Mouse (Mus musculus): ENCODE measurements around the gene Tmem63c. TPM values are rescaled to one million over a fixed set of nuclear protein-coding genes. Genes with fewer than 3 reads are reported as not detected.
A peak's percentile ranks its signal among the peaks of the same experiment; 100 is the strongest.

The Tmem63c gene
- polyA plus RNA-seq, 1 experiment from 2014 or later: 11.1 TPM

GRCm38 (mm10) chr12:87066429-87066828 is 45.3 kb downstream of the Tmem63c start:
- 0 out of 2 replicates have a peak, but pooled peaks cover 4% of the 10 kb centered on the region for H3K36me3 ChIP-seq
- no peaks in the 10 kb centered on the region for H3K27me3 ChIP-seq
- 82% methylated on average over 5 of the region's 5 CpGs for WGBS
- no peak overlapping the region for H3K27ac ChIP-seq (replicated peaks)
- H3K9me3 ChIP-seq: no peaks in the 10 kb centered on the region
- no peak overlapping the region for H3K4me3 ChIP-seq
- no peaks in the 10 kb centered on the region for H3K4me1 ChIP-seq (replicated peaks)
- H3K9ac ChIP-seq: no peak overlapping the region
- ATAC-seq (ENCODE audit: low FRiP score, low read depth): no peak
- no peak overlapping the region for H3K4me2 ChIP-seq

GRCm38 (mm10) chr12:87070520-87070919 is 49.4 kb downstream of the Tmem63c start:
- Histone ChIP-seq H3K27me3 (no peaks in the 10 kb centered on the region), H3K36me3 (peaks cover 18% of the 10 kb centered on the region; the same call in 1 of the 2 replicates), H3K9ac (no peak overlapping the region), H3K4me2 (no peak overlapping the region), H3K27ac (replicated peaks) (no peak overlapping the region), H3K4me3 (no peak overlapping the region), H3K4me1 (replicated peaks) (no peaks in the 10 kb centered on the region), H3K9me3 (no peaks in the 10 kb centered on the region)
- ATAC-seq (ENCODE audit: low FRiP score, low read depth): no peak
- WGBS: 78% methylated on average over 5 of the region's 5 CpGs

GRCm38 (mm10) chr12:87076610-87077009 is 55.5 kb downstream of the Tmem63c start:
- peaks cover 44% of the 10 kb centered on the region for H3K36me3 ChIP-seq
- no peaks in the 10 kb centered on the region for H3K27me3 ChIP-seq
- no peak overlapping the region for H3K27ac ChIP-seq (replicated peaks)
- ATAC-seq (ENCODE audit: low FRiP score, low read depth): no peak
- no peak overlapping the region for H3K9ac ChIP-seq
- 89% methylated on average over 2 of the region's 2 CpGs for WGBS
- no peaks in the 10 kb centered on the region for H3K4me1 ChIP-seq (replicated peaks)
- no peak overlapping the region for H3K4me3 ChIP-seq
- no peaks in the 10 kb centered on the region for H3K9me3 ChIP-seq
- no peak overlapping the region for H3K4me2 ChIP-seq

GRCm38 (mm10) chr12:87082797-87083196 is 61.7 kb downstream of the Tmem63c start:
- Histone ChIP-seq H3K36me3 (peaks cover 19% of the 10 kb centered on the region; the same call in 1 of the 2 replicates), H3K4me1 (replicated peaks) (no peaks in the 10 kb centered on the region), H3K9me3 (no peaks in the 10 kb centered on the region), H3K27ac (replicated peaks) (no peak overlapping the region), H3K4me2 (no peak overlapping the region), H3K4me3 (no peak overlapping the region), H3K9ac (no peak overlapping the region), H3K27me3 (no peaks in the 10 kb centered on the region)
- ATAC-seq (ENCODE audit: low FRiP score, low read depth): no peak
- WGBS: 85% methylated on average over 8 of the region's 8 CpGs

GRCm38 (mm10) chr12:87087236-87087635 is 66.1 kb downstream of the Tmem63c start:
- Histone ChIP-seq H3K27ac (replicated peaks) (no peak overlapping the region), H3K4me3 (no peak overlapping the region), H3K4me2 (no peak overlapping the region), H3K27me3 (no peaks in the 10 kb centered on the region), H3K9ac (no peak overlapping the region), H3K36me3 (peaks cover 6% of the 10 kb centered on the region; the same call in 1 of the 2 replicates), H3K9me3 (no peaks in the 10 kb centered on the region), H3K4me1 (replicated peaks) (no peaks in the 10 kb centered on the region)
- WGBS: 73% methylated on average over 7 of the region's 7 CpGs
- no peak for ATAC-seq (ENCODE audit: low FRiP score, low read depth)

- Histone ChIP-seq H3K27me3 (no peaks in the 10 kb centered on the region), H3K4me3 (no peak overlapping the region), H3K27ac (replicated peaks) (no peak overlapping the region), H3K9me3 (no peaks in the 10 kb centered on the region), H3K9ac (no peak overlapping the region), H3K36me3 (no peaks in the 10 kb centered on the region; the same call in 1 of the 2 replicates), H3K4me2 (no peak overlapping the region), H3K4me1 (replicated peaks) (no peaks in the 10 kb centered on the region)
- 46% methylated on average over 4 of the region's 4 CpGs for WGBS
- no peak for ATAC-seq (ENCODE audit: low FRiP score, low read depth)
Observed at GRCm38 (mm10) chr12:87088331-87088730, 67.2 kb downstream of the Tmem63c start.

GRCm38 (mm10) chr12:87089255-87089654 is 68.1 kb downstream of the Tmem63c start:
- Histone ChIP-seq H3K9me3 (no peaks in the 10 kb centered on the region), H3K36me3 (no peaks in the 10 kb centered on the region; the same call in 1 of the 2 replicates), H3K4me3 (no peak overlapping the region), H3K4me2 (no peak overlapping the region), H3K4me1 (replicated peaks) (no peaks in the 10 kb centered on the region), H3K27ac (replicated peaks) (no peak overlapping the region), H3K9ac (no peak overlapping the region), H3K27me3 (no peaks in the 10 kb centered on the region)
- 75% methylated on average over 4 of the region's 4 CpGs for WGBS
- ATAC-seq (ENCODE audit: low FRiP score, low read depth): no peak

GRCm38 (mm10) chr12:87089701-87090100 is 68.6 kb downstream of the Tmem63c start:
- Histone ChIP-seq H3K4me1 (replicated peaks) (no peaks in the 10 kb centered on the region), H3K4me2 (no peak overlapping the region), H3K9ac (no peak overlapping the region), H3K36me3 (no peaks in the 10 kb centered on the region; the same call in 1 of the 2 replicates), H3K27me3 (no peaks in the 10 kb centered on the region), H3K4me3 (no peak overlapping the region), H3K9me3 (no peaks in the 10 kb centered on the region), H3K27ac (replicated peaks) (no peak overlapping the region)
- WGBS: 78% methylated on average over 2 of the region's 2 CpGs
- no peak for ATAC-seq (ENCODE audit: low FRiP score, low read depth)

- H3K4me2 ChIP-seq: no peak overlapping the region
- H3K4me3 ChIP-seq: no peak overlapping the region
- no peaks in the 10 kb centered on the region; the same call in 1 of the 2 replicates for H3K36me3 ChIP-seq
- no peaks in the 10 kb centered on the region for H3K4me1 ChIP-seq (replicated peaks)
- H3K27me3 ChIP-seq: no peaks in the 10 kb centered on the region
- H3K9ac ChIP-seq: no peak overlapping the region
- no peaks in the 10 kb centered on the region for H3K9me3 ChIP-seq
- no peak overlapping the region for H3K27ac ChIP-seq (replicated peaks)
- WGBS: 86% methylated on average over 2 of the region's 2 CpGs
- no peak for ATAC-seq (ENCODE audit: low FRiP score, low read depth)
Observed at GRCm38 (mm10) chr12:87091916-87092315, 70.8 kb downstream of the Tmem63c start.

GRCm38 (mm10) chr12:87093249-87093648 is 72.1 kb downstream of the Tmem63c start:
- no peak for ATAC-seq (ENCODE audit: low FRiP score, low read depth)
- H3K27me3 ChIP-seq: no peaks in the 10 kb centered on the region
- H3K27ac ChIP-seq (replicated peaks): no peak overlapping the region
- H3K4me1 ChIP-seq (replicated peaks): no peaks in the 10 kb centered on the region
- no peak overlapping the region for H3K4me3 ChIP-seq
- H3K36me3 ChIP-seq: no peaks in the 10 kb centered on the region
- 75% methylated on average over 4 of the region's 4 CpGs for WGBS
- no peak overlapping the region for H3K9ac ChIP-seq
- no peak overlapping the region for H3K4me2 ChIP-seq
- H3K9me3 ChIP-seq: no peaks in the 10 kb centered on the region

GRCm38 (mm10) chr12:87093671-87094070 is 72.5 kb downstream of the Tmem63c start:
- Histone ChIP-seq H3K4me2 (no peak overlapping the region), H3K9ac (no peak overlapping the region), H3K27me3 (no peaks in the 10 kb centered on the region), H3K4me1 (replicated peaks) (no peaks in the 10 kb centered on the region), H3K9me3 (no peaks in the 10 kb centered on the region), H3K36me3 (no peaks in the 10 kb centered on the region), H3K27ac (replicated peaks) (no peak overlapping the region), H3K4me3 (no peak overlapping the region)
- 74% methylated on average over 6 of the region's 6 CpGs for WGBS
- no peak for ATAC-seq (ENCODE audit: low FRiP score, low read depth)

GRCm38 (mm10) chr12:87100331-87100730 is 79.2 kb downstream of the Tmem63c start:
- H3K4me3 ChIP-seq: no peak overlapping the region
- no peak overlapping the region for H3K4me2 ChIP-seq
- no peak overlapping the region for H3K27ac ChIP-seq (replicated peaks)
- no peak overlapping the region for H3K9ac ChIP-seq
- WGBS: 92% methylated on average over 4 of the region's 4 CpGs
- peaks cover 20% of the 10 kb centered on the region for H3K27me3 ChIP-seq
- no peaks in the 10 kb centered on the region for H3K9me3 ChIP-seq
- no peak for ATAC-seq (ENCODE audit: low FRiP score, low read depth)
- no peaks in the 10 kb centered on the region for H3K36me3 ChIP-seq
- peaks cover 10% of the 10 kb centered on the region for H3K4me1 ChIP-seq (replicated peaks)

GRCm38 (mm10) chr12:87102165-87102631 is 81.1 kb downstream of the Tmem63c start, which contains the start of gene Ngb:
Gene Ngb (minus strand): TSS chr12:87102539.
- Histone ChIP-seq H3K9me3 (no peaks in the 10 kb centered on the region), H3K4me2 (peak within 1 kb of the TSS; percentile 85), H3K9ac (peak within 1 kb of the TSS; percentile 38), H3K27ac (replicated peaks) (no peak within 1 kb of the TSS), H3K4me3 (peak within 1 kb of the TSS; percentile 41), H3K36me3 (no peaks in the 10 kb centered on the region), H3K4me1 (replicated peaks) (peaks cover 10% of the 10 kb centered on the region), H3K27me3 (peaks cover 20% of the 10 kb centered on the region)
- WGBS: 5% methylated on average over 32 of the region's 32 CpGs
- peak; percentile 70 for ATAC-seq (ENCODE audit: low FRiP score, low read depth)
